Mouse (Mus musculus): ENCODE results near the gene Tbx2. TPM values are rescaled to one million over a fixed set of nuclear protein-coding genes. Genes with fewer than 3 reads are reported as not detected.

Tbx2 gene
- polyA plus RNA-seq, 1 experiment from 2014 or later: 1.5 TPM

GRCm38 (mm10) chr11:85811229-85811628 lies 21.1 kb upstream of the Tbx2 start:
- no peak overlapping the region for H3K9ac ChIP-seq
- H3K4me1 ChIP-seq (replicated peaks): no peaks in the 10 kb centered on the region
- H3K4me2 ChIP-seq: no peak overlapping the region
- 75% methylated on average over 4 of the region's 4 CpGs for WGBS
- ATAC-seq (ENCODE audit: low FRiP score, low read depth): no peak
- H3K4me3 ChIP-seq: no peak overlapping the region
- H3K36me3 ChIP-seq: no peaks in the 10 kb centered on the region
- H3K9me3 ChIP-seq: no peaks in the 10 kb centered on the region
- H3K27ac ChIP-seq (replicated peaks): no peak overlapping the region
- no peaks in the 10 kb centered on the region for H3K27me3 ChIP-seq

- H3K4me2 ChIP-seq: no peak overlapping the region
- H3K9me3 ChIP-seq: no peaks in the 10 kb centered on the region
- no peaks in the 10 kb centered on the region for H3K4me1 ChIP-seq (replicated peaks)
- no peak for ATAC-seq (ENCODE audit: low FRiP score, low read depth)
- H3K4me3 ChIP-seq: no peak overlapping the region
- H3K9ac ChIP-seq: no peak overlapping the region
- H3K36me3 ChIP-seq: no peaks in the 10 kb centered on the region
- WGBS: 90% methylated on average over 5 of the region's 5 CpGs
- no peak overlapping the region for H3K27ac ChIP-seq (replicated peaks)
- no peaks in the 10 kb centered on the region for H3K27me3 ChIP-seq
These were observed 20.7 kb upstream of the Tbx2 start for GRCm38 (mm10) chr11:85811676-85812075.

- no peak for ATAC-seq (ENCODE audit: low FRiP score, low read depth)
- 84% methylated on average over 12 of the region's 12 CpGs for WGBS
These were observed 20.0 kb upstream of the Tbx2 start for GRCm38 (mm10) chr11:85812201-85812966.

GRCm38 (mm10) chr11:85814678-85815077 lies 17.7 kb upstream of the Tbx2 start:
- H3K27ac ChIP-seq (replicated peaks): no peak overlapping the region
- no peak for ATAC-seq (ENCODE audit: low FRiP score, low read depth)
- 39% methylated on average over 4 of the region's 4 CpGs for WGBS
- no peak overlapping the region for H3K4me3 ChIP-seq
- no peaks in the 10 kb centered on the region for H3K4me1 ChIP-seq (replicated peaks)
- no peaks in the 10 kb centered on the region for H3K36me3 ChIP-seq
- no peaks in the 10 kb centered on the region for H3K9me3 ChIP-seq
- no peaks in the 10 kb centered on the region for H3K27me3 ChIP-seq
- H3K4me2 ChIP-seq: no peak overlapping the region
- no peak overlapping the region for H3K9ac ChIP-seq

More at GRCm38 (mm10) chr11:85812201-85812966, 20.0 kb upstream of the Tbx2 start:
- H3K9me3 ChIP-seq: no peaks in the 10 kb centered on the region
- H3K4me2 ChIP-seq: no peak overlapping the region
- no peak overlapping the region for H3K27ac ChIP-seq (replicated peaks)
- no peak overlapping the region for H3K9ac ChIP-seq
- no peaks in the 10 kb centered on the region for H3K27me3 ChIP-seq
- no peaks in the 10 kb centered on the region for H3K36me3 ChIP-seq
- no peaks in the 10 kb centered on the region for H3K4me1 ChIP-seq (replicated peaks)
- no peak overlapping the region for H3K4me3 ChIP-seq

- H3K4me3 ChIP-seq: no peak overlapping the region
- no peaks in the 10 kb centered on the region for H3K27me3 ChIP-seq
- H3K4me2 ChIP-seq: no peak overlapping the region
- no peak overlapping the region for H3K9ac ChIP-seq
- no peak for ATAC-seq (ENCODE audit: low FRiP score, low read depth)
- no peak overlapping the region for H3K27ac ChIP-seq (replicated peaks)
- H3K9me3 ChIP-seq: no peaks in the 10 kb centered on the region
- no peaks in the 10 kb centered on the region for H3K4me1 ChIP-seq (replicated peaks)
- 82% methylated on average over 5 of the region's 5 CpGs for WGBS
- no peaks in the 10 kb centered on the region for H3K36me3 ChIP-seq
These were observed 15.9 kb upstream of the Tbx2 start for GRCm38 (mm10) chr11:85816471-85816870.

GRCm38 (mm10) chr11:85818401-85818800 lies 13.9 kb upstream of the Tbx2 start:
- Histone ChIP-seq H3K27ac (replicated peaks) (no peak overlapping the region), H3K4me2 (no peak overlapping the region), H3K27me3 (no peaks in the 10 kb centered on the region), H3K9me3 (no peaks in the 10 kb centered on the region), H3K9ac (no peak overlapping the region), H3K4me3 (no peak overlapping the region), H3K4me1 (replicated peaks) (no peaks in the 10 kb centered on the region), H3K36me3 (no peaks in the 10 kb centered on the region)
- 92% methylated on average over 3 of the region's 3 CpGs for WGBS
- ATAC-seq (ENCODE audit: low FRiP score, low read depth): no peak

GRCm38 (mm10) chr11:85820959-85821358 lies 11.4 kb upstream of the Tbx2 start:
- 86% methylated on average over 3 of the region's 3 CpGs for WGBS

GRCm38 (mm10) chr11:85821659-85822058 lies 10.7 kb upstream of the Tbx2 start:
- peaks cover 30% of the 10 kb centered on the region for H3K27me3 ChIP-seq
- H3K27ac ChIP-seq (replicated peaks): no peak overlapping the region
- no peaks in the 10 kb centered on the region for H3K4me1 ChIP-seq (replicated peaks)
- WGBS: 68% methylated on average over 9 of the region's 9 CpGs
- no peaks in the 10 kb centered on the region for H3K9me3 ChIP-seq
- H3K4me2 ChIP-seq: no peak overlapping the region
- no peak overlapping the region for H3K9ac ChIP-seq
- no peak for ATAC-seq (ENCODE audit: low FRiP score, low read depth)
- no peak overlapping the region for H3K4me3 ChIP-seq
- no peaks in the 10 kb centered on the region for H3K36me3 ChIP-seq

More at GRCm38 (mm10) chr11:85820959-85821358, 11.4 kb upstream of the Tbx2 start:
- no peaks in the 10 kb centered on the region for H3K36me3 ChIP-seq
- ATAC-seq (ENCODE audit: low FRiP score, low read depth): no peak
- H3K4me1 ChIP-seq (replicated peaks): no peaks in the 10 kb centered on the region
- no peak overlapping the region for H3K4me3 ChIP-seq
- no peak overlapping the region for H3K4me2 ChIP-seq
- H3K27me3 ChIP-seq: peaks cover 23% of the 10 kb centered on the region
- H3K9me3 ChIP-seq: no peaks in the 10 kb centered on the region
- no peak overlapping the region for H3K27ac ChIP-seq (replicated peaks)
- no peak overlapping the region for H3K9ac ChIP-seq

- Histone ChIP-seq H3K4me1 (replicated peaks) (no peaks in the 10 kb centered on the region), H3K27me3 (peaks cover 45% of the 10 kb centered on the region), H3K36me3 (no peaks in the 10 kb centered on the region), H3K4me3 (no peak overlapping the region), H3K9ac (no peak overlapping the region), H3K9me3 (no peaks in the 10 kb centered on the region), H3K27ac (replicated peaks) (no peak overlapping the region), H3K4me2 (no peak overlapping the region)
- ATAC-seq (ENCODE audit: low FRiP score, low read depth): no peak
- 16% methylated on average over 6 of the region's 6 CpGs for WGBS
These were observed 9.2 kb upstream of the Tbx2 start for GRCm38 (mm10) chr11:85823181-85823580.

GRCm38 (mm10) chr11:85823794-85824193 lies 8.6 kb upstream of the Tbx2 start:
- no peak overlapping the region for H3K27ac ChIP-seq (replicated peaks)
- no peak overlapping the region for H3K4me3 ChIP-seq
- H3K36me3 ChIP-seq: no peaks in the 10 kb centered on the region
- ATAC-seq (ENCODE audit: low FRiP score, low read depth): no peak
- no peaks in the 10 kb centered on the region for H3K4me1 ChIP-seq (replicated peaks)
- H3K27me3 ChIP-seq: peaks cover 50% of the 10 kb centered on the region
- H3K9ac ChIP-seq: no peak overlapping the region
- no peaks in the 10 kb centered on the region for H3K9me3 ChIP-seq
- H3K4me2 ChIP-seq: no peak overlapping the region
- 93% methylated on average over 4 of the region's 4 CpGs for WGBS

GRCm38 (mm10) chr11:85825031-85825430 lies 7.3 kb upstream of the Tbx2 start:
- Histone ChIP-seq H3K27me3 (peaks cover 61% of the 10 kb centered on the region), H3K36me3 (no peaks in the 10 kb centered on the region), H3K27ac (replicated peaks) (no peak overlapping the region), H3K4me2 (no peak overlapping the region), H3K9ac (no peak overlapping the region), H3K4me1 (replicated peaks) (peaks cover 9% of the 10 kb centered on the region), H3K4me3 (no peak overlapping the region), H3K9me3 (no peaks in the 10 kb centered on the region)
- ATAC-seq (ENCODE audit: low FRiP score, low read depth): no peak
- WGBS: 69% methylated on average over 10 of the region's 10 CpGs

- no peak overlapping the region for H3K27ac ChIP-seq (replicated peaks)
- no peaks in the 10 kb centered on the region for H3K9me3 ChIP-seq
- 90% methylated on average over 7 of the region's 7 CpGs for WGBS
- H3K4me1 ChIP-seq (replicated peaks): peaks cover 12% of the 10 kb centered on the region
- no peak overlapping the region for H3K4me3 ChIP-seq
- no peaks in the 10 kb centered on the region for H3K36me3 ChIP-seq
- ATAC-seq (ENCODE audit: low FRiP score, low read depth): no peak
- H3K9ac ChIP-seq: no peak overlapping the region
- no peak overlapping the region for H3K4me2 ChIP-seq
- peaks cover 67% of the 10 kb centered on the region for H3K27me3 ChIP-seq
These were observed 6.5 kb upstream of the Tbx2 start for GRCm38 (mm10) chr11:85825823-85826222.

- Histone ChIP-seq H3K27me3 (peaks cover 72% of the 10 kb centered on the region), H3K4me3 (no peak overlapping the region), H3K36me3 (no peaks in the 10 kb centered on the region), H3K27ac (replicated peaks) (no peak overlapping the region), H3K9me3 (no peaks in the 10 kb centered on the region), H3K9ac (no peak overlapping the region), H3K4me1 (replicated peaks) (peaks cover 17% of the 10 kb centered on the region), H3K4me2 (no peak overlapping the region)
- 31% methylated on average over 9 of the region's 9 CpGs for WGBS
- ATAC-seq (ENCODE audit: low FRiP score, low read depth): no peak
These were observed 5.0 kb upstream of the Tbx2 start for GRCm38 (mm10) chr11:85827342-85827741.
